Mouse (Mus musculus) hindbrain, embryonic 14.5 days (tissue): ENCODE measurements around the gene Rhod. TPM values are rescaled to one million over a fixed set of nuclear protein-coding genes. Genes with fewer than 3 reads are reported as not detected.
A peak's percentile ranks its signal among the peaks of the same experiment; 100 is the strongest.

Experiments used
- ATAC-seq: fragments of 200-750 bp; cut with Nextera tagmentation; 2 replicates; pipeline ENCODE4 v1.8.0; 2017; ENCODE audit warnings: moderate number of reproducible peaks, mild to moderate bottlenecking, moderate TSS enrichment, moderate library complexity; ENCODE audit not compliant: low FRiP score
- DNase-seq: peaks from one replicate; pipeline ENCODE4 v3.0.0-alpha.2; 2015; ENCODE audit warnings: low spot score
- H3K27ac ChIP-seq: fragments of 300-500 bp; sonication (generic); 2 replicates; pipeline ENCODE4 v1.5.1; 2014; ENCODE audit warnings: mild to moderate bottlenecking, moderate library complexity
- H3K27me3 ChIP-seq: fragments of 300-500 bp; sonication (generic); 2 replicates; pipeline ENCODE4 v1.6.1; 2014; ENCODE audit warnings: mild to moderate bottlenecking, low read length, mixed read lengths; ENCODE audit not compliant: control insufficient read depth, insufficient read depth
- H3K36me3 ChIP-seq: fragments of 300-500 bp; sonication (generic); replicated peaks from 2 replicates; pipeline ENCODE4 v1.6.1; 2014; ENCODE audit not compliant: control insufficient read depth, insufficient read depth
- H3K4me1 ChIP-seq: fragments of 300-500 bp; sonication (generic); replicated peaks from 2 replicates; pipeline ENCODE4 v1.6.1; 2014; ENCODE audit warnings: antibody characterized with exemption, low read length, mixed read lengths; ENCODE audit not compliant: control insufficient read depth, insufficient read depth
- H3K4me2 ChIP-seq: fragments of 300-500 bp; sonication (generic); replicated peaks from 2 replicates; pipeline ENCODE4 v1.6.1; 2014; ENCODE audit warnings: mild to moderate bottlenecking, moderate library complexity
- H3K4me3 ChIP-seq: fragments of 300-500 bp; sonication (generic); replicated peaks from 2 replicates; pipeline ENCODE4 v1.5.1; 2014; ENCODE audit warnings: mild to moderate bottlenecking, low read length
- H3K9ac ChIP-seq: fragments of 300-500 bp; sonication (generic); 2 replicates; pipeline ENCODE4 v1.6.1; 2014
- H3K9me3 ChIP-seq: fragments of 300-500 bp; sonication (generic); 2 replicates; pipeline ENCODE4 v1.6.1; 2016; ENCODE audit warnings: low read length; ENCODE audit not compliant: control insufficient read depth
- WGBS: fragments of 180-500 bp; shearing (Covaris S2); extraction: QIAGEN DNeasy Blood & Tissue Kit; methylation state at CpG from one replicate; pipeline ENCODE4 v1.1.7; 2014; 5-methylcytosine and 5-hydroxymethylcytosine counted together
- polyA plus RNA-seq: library from polyadenylated mRNA; unstranded; fragments of >200 nt; fragmentation: Nextera tagmentation; extraction: Ambion mirVana; gene quantifications from 2 replicates; pipeline ENCODE4 v1.2.1, GENCODE M21; 2014

Rhod gene
- polyA plus RNA-seq, 1 experiment from 2014 or later, result 7.2 TPM

DNA sequence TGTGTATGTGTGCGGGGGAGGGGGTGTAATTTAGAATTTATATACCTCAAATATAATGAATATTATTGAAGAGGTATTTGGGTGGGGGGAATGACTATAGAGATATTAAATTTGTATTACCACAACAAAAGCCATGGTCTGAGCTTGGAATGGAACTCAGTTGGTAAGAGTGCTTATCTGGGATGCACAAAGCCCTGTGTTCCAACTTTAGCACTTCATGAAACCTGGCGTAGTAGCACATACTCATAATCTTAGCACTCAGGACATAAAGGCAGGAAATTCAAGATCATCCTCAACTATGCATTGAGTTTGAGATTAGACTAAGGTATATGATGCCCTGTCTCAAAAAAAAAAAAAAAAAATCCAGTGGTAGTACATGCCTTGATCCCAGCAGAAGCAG, 34.4 kb downstream of the Rhod start:
- H3K36me3 ChIP-seq, result no peaks in the 10 kb centered on the region
- 98% methylated on average over 2 of the region's 2 CpGs for WGBS
- H3K4me1 ChIP-seq, result no peaks in the 10 kb centered on the region
- H3K4me2 ChIP-seq, result no peak overlapping the region
- H3K9me3 ChIP-seq, result no peaks in the 10 kb centered on the region
- H3K27me3 ChIP-seq, result no peaks in the 10 kb centered on the region
- ATAC-seq, result no peak
- H3K4me3 ChIP-seq, result no peak overlapping the region
- no peak overlapping the region for H3K9ac ChIP-seq
- DNase-seq, result no peak
- no peak overlapping the region for H3K27ac ChIP-seq

DNA sequence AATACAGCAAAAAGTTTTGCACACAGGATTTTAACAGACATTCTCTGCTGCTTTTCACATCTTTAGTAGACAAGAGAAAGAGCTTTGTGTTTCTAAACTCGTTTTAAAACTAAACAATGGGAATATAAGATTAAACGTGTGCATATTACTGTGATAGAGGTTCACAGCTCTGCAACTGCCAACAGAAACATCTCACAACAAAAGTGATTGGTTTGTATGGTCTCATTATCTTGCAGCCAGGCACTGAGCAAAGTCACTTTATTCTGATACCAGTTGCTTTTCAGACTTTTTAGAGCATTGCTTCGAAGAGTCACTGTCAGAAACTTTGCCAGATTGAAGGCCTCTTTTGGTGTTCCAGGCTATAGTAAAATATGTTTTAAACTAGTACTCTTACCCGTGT, 40.3 kb downstream of the Rhod start:
- Histone ChIP-seq H3K27ac (no peak overlapping the region), H3K4me1 (peaks cover 20% of the 10 kb centered on the region), H3K4me2 (peak overlapping the region; percentile 96), H3K36me3 (no peaks in the 10 kb centered on the region), H3K27me3 (no peaks in the 10 kb centered on the region), H3K9me3 (no peaks in the 10 kb centered on the region), H3K4me3 (no peak overlapping the region), H3K9ac (no peak overlapping the region)
- 79% methylated on average over 4 of the region's 4 CpGs for WGBS
- DNase-seq (no peak), ATAC-seq (no peak)

- Histone ChIP-seq H3K9ac (peak overlapping the region; percentile 86), H3K4me1 (peaks cover 22% of the 10 kb centered on the region), H3K9me3 (no peaks in the 10 kb centered on the region), H3K27ac (peak overlapping the region; percentile 89; the same call in 1 of the 2 replicates), H3K36me3 (peaks cover 2% of the 10 kb centered on the region; the same call in 1 of the 2 replicates), H3K27me3 (no peaks in the 10 kb centered on the region), H3K4me3 (peak overlapping the region; percentile 97), H3K4me2 (peak overlapping the region; percentile 96)
- DNase-seq (no peak), ATAC-seq (no peak)
- 32% methylated on average over 8 of the region's 8 CpGs for WGBS
Observed at GRCm38 (mm10) chr19:4398630-4398948, 40.6 kb downstream of the Rhod start.

DNA sequence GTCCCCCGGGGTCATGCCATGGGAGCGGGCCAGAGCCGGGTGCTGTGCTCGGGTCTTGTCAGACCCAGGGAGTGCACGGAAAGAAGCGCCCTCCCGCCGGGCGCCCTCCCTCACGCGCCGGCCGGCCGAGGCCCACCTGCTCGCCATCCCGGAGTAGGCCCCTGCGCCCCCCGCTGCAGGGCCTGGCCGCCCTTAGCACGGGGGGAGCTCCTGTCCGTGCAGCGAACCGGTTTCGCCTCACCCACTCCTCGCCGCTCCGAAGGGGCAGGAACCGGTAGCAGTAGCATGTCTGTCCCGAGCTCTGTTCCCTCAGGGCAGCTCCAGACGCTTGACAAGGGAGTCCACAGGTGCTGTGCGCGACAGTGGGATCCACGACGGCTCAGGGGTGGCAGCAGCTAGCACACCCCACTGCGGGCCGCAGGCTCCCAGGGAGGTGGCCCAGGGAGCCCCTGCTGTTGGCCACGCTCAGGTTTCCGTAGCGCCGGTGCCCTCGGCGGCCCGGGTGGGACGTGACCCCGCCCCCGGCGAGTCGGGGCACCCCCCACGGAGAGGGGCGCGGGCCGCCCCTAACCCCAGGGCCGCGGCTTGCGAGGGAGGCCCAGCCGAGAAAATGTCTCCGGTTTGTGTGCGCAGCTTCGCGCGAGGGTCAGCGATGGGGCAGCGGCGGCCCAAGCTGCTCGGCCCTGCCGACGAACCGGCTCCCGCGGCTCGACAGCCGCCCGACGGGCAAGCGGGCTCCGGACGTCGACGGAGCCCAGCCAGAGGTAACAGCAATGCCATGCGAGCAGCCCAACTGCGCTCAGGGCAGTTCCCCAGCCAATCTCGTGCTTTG, 41.2 kb downstream of the Rhod start, which contains the start of gene Kdm2a:
Gene Kdm2a, minus strand, starts transcription at position 488 of the 832 bp plus-strand sequence.
- Histone ChIP-seq H3K27me3 (no peaks in the 10 kb centered on the region), H3K27ac (peak within 1 kb of the TSS; percentile 89), H3K36me3 (peaks cover 7% of the 10 kb centered on the region), H3K4me2 (peak within 1 kb of the TSS; percentile 96), H3K4me3 (peak within 1 kb of the TSS; percentile 97), H3K4me1 (peaks cover 28% of the 10 kb centered on the region), H3K9ac (peak within 1 kb of the TSS; percentile 86), H3K9me3 (no peaks in the 10 kb centered on the region)
- under 1% methylated on average over 81 of the region's 82 CpGs for WGBS
- DNase-seq (peak; percentile 27), ATAC-seq (peak; percentile 34; the same call in 1 of the 2 replicates)

GRCm38 (mm10) chr19:4396998-4397797, 42.0 kb downstream of the Rhod start:
- Histone ChIP-seq H3K4me1 (peaks cover 34% of the 10 kb centered on the region), H3K36me3 (peaks cover 13% of the 10 kb centered on the region), H3K9ac (peak overlapping the region; percentile 94), H3K27ac (peak overlapping the region; percentile 89), H3K27me3 (no peaks in the 10 kb centered on the region), H3K9me3 (no peaks in the 10 kb centered on the region), H3K4me3 (peak overlapping the region; percentile 97), H3K4me2 (peak overlapping the region; percentile 96)
- DNase-seq, result peak; percentile 99
- peak; percentile 94 for ATAC-seq
- under 1% methylated on average over 41 of the region's 90 CpGs for WGBS

DNA sequence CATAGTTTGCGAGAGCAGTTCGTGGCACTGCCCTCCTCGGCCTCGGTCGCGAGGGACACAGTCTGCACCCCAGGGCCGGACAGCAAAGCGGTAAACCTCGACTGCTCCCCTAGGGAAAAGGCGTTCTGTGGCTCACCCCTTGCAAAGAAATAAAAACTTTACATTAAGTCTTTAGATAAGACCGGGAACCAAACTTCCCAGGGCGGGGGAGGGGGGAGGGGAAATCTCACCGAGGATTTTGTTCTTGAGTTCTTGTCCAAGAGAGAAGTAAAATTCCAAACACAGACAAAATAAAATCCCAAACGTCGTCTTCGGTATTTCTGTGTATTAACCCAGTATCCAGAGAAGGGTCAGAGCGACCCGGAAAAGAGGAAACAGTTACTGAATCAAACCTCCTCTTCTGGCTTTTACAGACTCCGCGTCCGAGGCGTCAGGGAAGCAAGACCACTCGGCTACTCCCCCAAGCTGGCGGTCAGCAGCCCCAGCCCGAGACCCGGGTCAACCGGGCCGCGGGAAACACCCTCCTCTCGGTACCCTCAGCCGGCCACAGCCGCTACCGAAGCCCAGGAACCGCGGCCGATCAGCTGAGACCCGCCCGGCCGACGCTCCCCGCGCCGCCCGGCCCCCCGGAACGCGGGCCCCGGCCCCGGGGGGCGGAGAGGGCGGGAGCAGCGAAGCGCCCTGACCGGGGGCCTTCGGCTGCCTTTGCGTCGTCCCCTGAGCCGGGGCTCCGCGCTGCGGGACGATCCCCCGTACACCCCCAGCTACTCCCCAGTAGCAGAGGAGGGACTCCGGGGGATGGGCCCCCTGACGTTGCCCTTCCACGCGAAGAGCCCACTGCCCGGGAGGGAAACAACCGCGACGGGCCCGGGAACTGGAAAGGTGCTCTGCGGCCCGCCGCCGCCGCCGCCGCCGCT, 42.9 kb downstream of the Rhod start:
- Histone ChIP-seq H3K4me1 (peaks cover 42% of the 10 kb centered on the region), H3K27me3 (no peaks in the 10 kb centered on the region), H3K4me2 (peak overlapping the region; percentile 79), H3K9me3 (no peaks in the 10 kb centered on the region), H3K36me3 (peaks cover 13% of the 10 kb centered on the region), H3K4me3 (peak overlapping the region; percentile 97), H3K27ac (peak overlapping the region; percentile 89), H3K9ac (peak overlapping the region; percentile 94)
- under 1% methylated on average over 75 of the region's 80 CpGs for WGBS
- DNase-seq (peak; percentile 28), ATAC-seq (peak; percentile 29; the same call in 1 of the 2 replicates)

DNA sequence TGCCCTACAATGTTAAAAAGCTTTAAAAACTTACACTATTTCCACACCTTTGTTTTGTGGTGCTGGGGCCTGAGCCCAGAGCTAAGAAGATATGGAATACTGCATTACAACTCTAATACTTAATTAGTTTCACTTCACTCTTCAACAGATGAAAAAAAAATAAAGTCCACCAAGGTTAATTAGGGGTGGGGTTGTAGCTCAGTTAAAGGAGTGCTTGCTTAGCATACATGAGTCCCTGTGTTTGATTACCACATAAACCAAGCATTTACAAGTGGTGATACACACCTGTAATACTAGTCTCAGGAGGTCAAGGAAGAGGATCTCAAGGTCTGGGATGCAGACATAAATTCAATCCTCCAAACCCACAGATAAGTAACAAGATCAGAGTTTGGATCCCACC, 52.0 kb downstream of the Rhod start:
- peaks cover 26% of the 10 kb centered on the region for H3K36me3 ChIP-seq
- H3K27me3 ChIP-seq, result no peaks in the 10 kb centered on the region
- ATAC-seq (no peak), DNase-seq (no peak)
- no peak overlapping the region for H3K4me2 ChIP-seq
- H3K4me3 ChIP-seq, result no peak overlapping the region
- no peaks in the 10 kb centered on the region for H3K9me3 ChIP-seq
- H3K9ac ChIP-seq, result no peak overlapping the region
- H3K27ac ChIP-seq, result no peak overlapping the region
- peaks cover 10% of the 10 kb centered on the region; the same call in 1 of the 2 replicates for H3K4me1 ChIP-seq

- Histone ChIP-seq H3K4me2 (no peak overlapping the region), H3K36me3 (peaks cover 22% of the 10 kb centered on the region), H3K4me3 (no peak overlapping the region), H3K27me3 (no peaks in the 10 kb centered on the region), H3K27ac (no peak overlapping the region), H3K4me1 (no peaks in the 10 kb centered on the region), H3K9me3 (no peaks in the 10 kb centered on the region), H3K9ac (no peak overlapping the region)
- 85% methylated on average over 4 of the region's 4 CpGs for WGBS
- ATAC-seq (no peak), DNase-seq (no peak)
Observed at GRCm38 (mm10) chr19:4385026-4385425, 54.2 kb downstream of the Rhod start.
